Mouse (Mus musculus) heart, postnatal 14 days (tissue): ENCODE measurements around the gene Cyb5r4. TPM values are rescaled to one million over a fixed set of nuclear protein-coding genes. Genes with fewer than 3 reads are reported as not detected.
"Not testable (repeated sequence)": the region's sequence is repeated elsewhere in the genome, so short reads cannot be mapped to it uniquely, and the experiment has no call there.

Experiments used
- DNase-seq, 2 experiments: peaks; one replicate each; pipeline ENCODE4 v3.0.0; 2021 to 2022
- intact Hi-C: fragments of 180-260 bp; cut with DNase I; formaldehyde crosslinking; loops from one replicate; pipeline ENCODE4 v1.15.1; 2025
- total RNA-seq, 2 experiments: library from RNA; stranded (reverse); gene quantifications; 2 replicates each; pipeline ENCODE4 v1.2.3; 2021

Gene Cyb5r4
- total RNA-seq, 2 experiments from 2014 or later, result 26.3 to 29.0 TPM

- intact Hi-C loops, result no loop called here
- peak in 1 of 2 experiments; percentile 8 for DNase-seq
These were observed 6.4 kb upstream of the Cyb5r4 start, which contains the start of gene Ripply2 for GRCm38 (mm10) chr9:87015288-87015937. Gene Ripply2 (plus strand): TSS chr9:87015537.

- intact Hi-C loops, result no loop called here
These were observed 5.9 kb upstream of the Cyb5r4 start for GRCm38 (mm10) chr9:87015938-87016294.

GRCm38 (mm10) chr9:87025764-87026163 lies 4.0 kb downstream of the Cyb5r4 start:
- no peak for DNase-seq
- intact Hi-C loops, result no loop called here

More at GRCm38 (mm10) chr9:87015938-87016294, 5.9 kb upstream of the Cyb5r4 start:
- no peak for DNase-seq

- intact Hi-C loops, result loop anchor here (1.0 kb wide), 1 partner anchor 221 kb away; no protein-coding TSS in a partner anchor
- DNase-seq, result peak; percentile 52 to 74
These were observed 5.7 kb downstream of the Cyb5r4 start for GRCm38 (mm10) chr9:87027423-87028084.

- intact Hi-C loops, result no loop called here
- DNase-seq, result no peak
These were observed 10.4 kb downstream of the Cyb5r4 start for GRCm38 (mm10) chr9:87032196-87032595.

GRCm38 (mm10) chr9:87034831-87035580 lies 13.2 kb downstream of the Cyb5r4 start:
- no peak for DNase-seq
- intact Hi-C loops, result no loop called here

- DNase-seq, result peak in 1 of 2 experiments; percentile 12
- intact Hi-C loops, result no loop called here
These were observed 27.6 kb downstream of the Cyb5r4 start for GRCm38 (mm10) chr9:87049425-87049824.

- DNase-seq, result no peak
- intact Hi-C loops, result no loop called here
These were observed 33.9 kb downstream of the Cyb5r4 start for GRCm38 (mm10) chr9:87055547-87056235.

- intact Hi-C loops, result no loop called here
- no peak for DNase-seq
These were observed 40.5 kb downstream of the Cyb5r4 start for GRCm38 (mm10) chr9:87062337-87062736.

- intact Hi-C loops, result no loop called here
These were observed 46.3 kb downstream of the Cyb5r4 start for GRCm38 (mm10) chr9:87068160-87068559.

GRCm38 (mm10) chr9:87071566-87071965 lies 49.8 kb downstream of the Cyb5r4 start:
- DNase-seq, intact Hi-C loops: not testable (repeated sequence)

More at GRCm38 (mm10) chr9:87068160-87068559, 46.3 kb downstream of the Cyb5r4 start:
- no peak for DNase-seq

- no peak for DNase-seq
- intact Hi-C loops, result no loop called here
These were observed 56.1 kb downstream of the Cyb5r4 start for GRCm38 (mm10) chr9:87077919-87078318.

- DNase-seq, result no peak
- intact Hi-C loops, result no loop called here
These were observed 57.7 kb downstream of the Cyb5r4 start for GRCm38 (mm10) chr9:87079511-87079910.

GRCm38 (mm10) chr9:87086991-87087390 lies 65.2 kb downstream of the Cyb5r4 start:
- no peak for DNase-seq
- intact Hi-C loops, result no loop called here

- DNase-seq, result peak; percentile 23 to 49
- intact Hi-C loops, result loop anchor here (5.0 kb wide), 1 partner anchor 144 kb away; no protein-coding TSS in a partner anchor
These were observed 76.2 kb downstream of the Cyb5r4 start for GRCm38 (mm10) chr9:87097989-87098388.

GRCm38 (mm10) chr9:87115019-87115418 lies 93.2 kb downstream of the Cyb5r4 start:
- intact Hi-C loops, result no loop called here
- no peak for DNase-seq

- DNase-seq, result no peak
- intact Hi-C loops, result no loop called here
These were observed 93.7 kb downstream of the Cyb5r4 start for GRCm38 (mm10) chr9:87115456-87115931.

- intact Hi-C loops, result no loop called here
- DNase-seq, result no peak
These were observed 94.2 kb downstream of the Cyb5r4 start for GRCm38 (mm10) chr9:87115978-87116377.

GRCm38 (mm10) chr9:87118996-87119395 lies 97.2 kb downstream of the Cyb5r4 start:
- intact Hi-C loops, result no loop called here
- DNase-seq, result no peak

GRCm38 (mm10) chr9:87121956-87122493 lies 100.2 kb downstream of the Cyb5r4 start:
- DNase-seq, result no peak
- intact Hi-C loops, result no loop called here
